Mouse (Mus musculus) lung, postnatal 10 days (tissue): ENCODE data around the gene Psg20.
"Not testable (repeated sequence)": the region's sequence is repeated elsewhere in the genome, so short reads cannot be mapped to it uniquely, and the experiment has no call there.

Experiments used
- DNase-seq: peaks from one replicate; pipeline ENCODE4 v3.0.0; 2021

Gene Psg20

DNA sequence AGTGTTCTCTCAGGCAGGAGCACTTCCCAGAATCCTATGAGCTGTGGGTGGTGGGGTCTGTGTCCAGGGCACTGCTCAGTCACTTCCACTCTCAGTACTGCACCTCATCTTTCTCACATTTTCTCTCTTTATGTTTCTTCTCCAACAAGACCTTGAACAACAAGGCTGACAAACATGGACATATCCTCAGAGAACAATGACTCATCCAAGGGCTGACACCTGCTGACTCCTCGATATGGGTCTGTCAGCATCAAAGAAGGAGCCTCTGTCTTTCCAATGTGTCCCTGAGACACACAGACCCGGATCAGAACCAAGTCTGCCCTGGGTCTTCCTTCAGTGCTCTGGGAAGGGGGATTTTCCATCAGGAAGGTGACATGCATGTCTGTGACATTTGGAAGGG, at the start of gene Psg20:
Gene Psg20, minus strand, starts transcription at position 101 of the 400 bp plus-strand sequence.
- no peak for DNase-seq

- no peak for DNase-seq
Observed at GRCm38 (mm10) chr7:18734451-18734850, 48.5 kb upstream of the Psg20 start.

- DNase-seq = no peak
Observed at GRCm38 (mm10) chr7:18733111-18733510, 47.1 kb upstream of the Psg20 start.

DNA sequence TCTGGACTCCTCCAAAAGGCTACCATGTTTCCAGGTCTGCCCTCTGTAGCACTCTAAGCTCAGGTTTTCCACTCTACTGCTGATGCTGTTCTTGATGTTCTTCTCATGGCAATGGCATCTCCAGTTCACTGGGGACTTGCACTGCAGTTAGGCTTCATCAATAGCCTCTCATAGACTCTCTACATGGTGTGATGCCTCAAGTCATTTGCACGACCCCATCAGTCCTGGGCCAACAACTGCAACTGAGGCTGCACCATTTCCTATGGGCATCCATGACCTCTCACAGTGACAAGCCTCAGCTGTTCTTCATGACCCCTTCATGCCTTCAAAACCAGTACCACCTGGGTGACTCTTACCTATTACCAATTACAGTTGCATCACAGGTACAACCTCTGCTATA, 42.4 kb upstream of the Psg20 start:
- no peak for DNase-seq

- DNase-seq = not testable (repeated sequence)
Observed at GRCm38 (mm10) chr7:18725931-18726330, 39.9 kb upstream of the Psg20 start.

DNA sequence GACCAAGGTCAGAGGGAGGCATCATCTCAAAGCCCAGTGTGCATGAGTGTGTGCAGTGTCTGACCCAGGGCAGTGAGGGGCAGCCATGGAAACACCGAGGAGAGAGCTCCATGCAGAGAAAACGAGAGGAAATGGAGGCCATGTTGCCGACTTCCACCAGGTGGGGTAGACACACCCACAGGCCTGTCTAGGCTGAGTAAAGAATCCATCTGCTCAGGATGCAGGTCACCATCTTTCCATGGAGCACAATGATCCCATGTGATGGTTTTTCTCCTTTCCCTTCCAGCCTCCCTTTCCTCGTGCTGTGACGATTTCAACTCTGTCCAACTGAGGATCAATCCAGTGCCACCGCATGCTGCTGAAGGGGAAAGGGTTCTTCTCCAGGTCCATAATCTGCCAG, 38.0 kb upstream of the Psg20 start:
- no peak for DNase-seq

- no peak for DNase-seq
Observed at GRCm38 (mm10) chr7:18717790-18718189, 31.8 kb upstream of the Psg20 start, which contains the start of gene Psg22. Gene Psg22 (plus strand): TSS chr7:18718090.

DNA sequence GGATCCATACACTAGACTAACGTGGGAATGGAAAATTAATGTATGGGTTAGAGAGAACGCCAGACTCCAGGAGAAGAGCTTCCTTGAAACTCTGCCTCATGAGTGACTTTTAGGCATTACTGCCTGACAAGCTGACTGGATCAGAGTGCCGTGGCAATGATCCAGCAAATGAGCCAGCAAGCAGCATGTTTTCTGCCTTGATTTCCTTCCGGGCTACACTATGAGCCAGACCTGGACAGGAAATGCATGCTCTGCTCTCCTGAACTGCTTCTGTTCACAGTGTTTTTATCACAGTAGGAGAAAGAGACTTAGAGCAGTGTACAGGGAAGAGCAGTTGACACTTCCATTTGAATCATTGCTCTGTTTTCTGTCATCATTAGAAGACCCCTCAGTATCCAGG, 29.6 kb upstream of the Psg20 start:
- peak; percentile 26 for DNase-seq

GRCm38 (mm10) chr7:18710846-18711245, 24.9 kb upstream of the Psg20 start:
- no peak for DNase-seq

- peak; percentile 13 for DNase-seq
Observed at GRCm38 (mm10) chr7:18710331-18710730, 24.3 kb upstream of the Psg20 start.

DNA sequence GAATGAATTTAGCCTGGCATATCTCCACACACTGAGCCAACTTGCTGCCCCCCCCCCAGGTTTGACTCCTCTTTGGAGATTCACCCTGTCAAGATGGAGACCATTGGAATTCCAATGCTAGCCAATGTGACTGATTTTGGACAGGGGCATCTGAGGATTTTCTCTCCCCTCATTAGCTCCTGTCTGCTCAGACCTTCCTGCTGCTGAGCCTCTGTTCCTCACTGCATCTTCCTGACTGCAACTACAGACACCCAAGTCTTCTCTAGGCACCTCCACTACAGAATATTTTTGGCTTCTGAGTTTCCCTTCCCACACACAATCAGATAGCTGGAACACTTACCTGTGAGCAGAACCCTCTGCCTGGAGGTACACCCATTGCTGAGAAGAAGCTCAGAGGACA, 399 bp downstream of the Psg20 start:
- no peak for DNase-seq

DNA sequence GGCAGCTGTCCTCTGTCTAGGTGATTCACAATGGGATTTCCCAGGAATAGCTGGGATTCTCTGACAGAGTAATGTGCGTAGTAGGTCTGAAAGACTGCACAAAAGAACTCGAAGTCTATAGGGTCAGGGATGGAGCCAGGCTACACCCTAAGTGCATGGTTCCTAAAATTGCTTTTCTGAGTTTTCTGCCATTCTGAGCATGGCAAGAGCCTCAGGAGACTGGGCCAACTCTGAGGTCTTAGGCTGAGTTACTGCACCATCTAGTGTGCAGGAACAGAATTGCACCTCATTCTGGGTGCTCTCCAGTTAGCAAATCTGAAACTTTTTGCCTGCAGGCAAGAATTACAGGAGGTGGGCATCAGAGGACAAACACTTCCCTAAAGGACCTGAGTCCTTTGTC, 6.2 kb downstream of the Psg20 start:
- peak; percentile 18 for DNase-seq

DNA sequence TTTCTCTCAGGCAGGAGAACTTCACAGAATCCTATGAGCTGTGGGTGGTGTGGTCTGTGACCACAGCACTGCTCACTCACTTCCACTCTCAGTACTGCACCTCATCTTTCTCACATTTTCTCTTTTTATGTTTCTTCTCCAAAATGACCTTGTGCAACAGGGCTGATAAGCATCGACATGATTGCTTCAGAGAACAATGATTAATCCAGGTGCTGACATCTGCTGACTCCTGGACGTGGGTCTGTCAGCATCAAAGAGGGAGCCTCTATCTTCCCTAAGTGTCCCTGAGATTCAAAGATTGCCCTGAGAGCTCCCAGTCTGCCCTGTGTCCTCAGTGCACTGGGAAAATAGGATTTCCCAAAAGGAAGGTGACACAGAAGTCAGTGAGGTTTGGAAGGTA, 29.4 kb downstream of the Psg20 start, which contains the start of gene Psg21:
Gene Psg21, minus strand, starts transcription at position 101 of the 400 bp plus-strand sequence.
- not testable (repeated sequence) for DNase-seq

GRCm38 (mm10) chr7:18626921-18627320, 59.1 kb downstream of the Psg20 start:
- not testable (repeated sequence) for DNase-seq
